Comparison of ENCODE assay signal across 31 mouse cellular contexts in genomic region chr16:87604883-87605282, GRCm38 (mm10). TPM values are rescaled to one million over a fixed set of nuclear protein-coding genes. Genes with fewer than 3 reads are reported as not detected.
A peak's percentile ranks its signal among the peaks of the same experiment; 100 is the strongest.
DNase-seq lines count a peak whose midpoint lies in the region; ATAC-seq lines count a peak whose summit lies in the region.
"Had no signal": no experiment of that assay in that cellular context is flagged by ENCODE, and none has a peak within 500 bp of the region (broad histone marks: within the 10 kb centered on the region; RNA-seq: fewer than 3 reads in every experiment).

No protein-coding gene starts in this region.

- no peaks in the 10 kb centered on the region for H3K27me3 ChIP-seq in kidney, embryonic 14.5 days (ENCODE audit: control insufficient read depth, insufficient read depth, low read length)
- no peaks in the 10 kb centered on the region for H3K27me3 ChIP-seq in heart, embryonic 11.5 days (ENCODE audit: control insufficient read depth, insufficient read depth, low read length)
- H3K27me3 ChIP-seq: forebrain, embryonic 13.5 days; heart, embryonic 12.5 days; liver, embryonic 13.5 days; midbrain, embryonic 15.5 days; neural tube, embryonic 15.5 days had no signal

- DNase-seq in thymus, postnatal 25 days = peak; percentile 24
- DNase-seq in thymus, postnatal 4 days = no peak
- no peak for DNase-seq in c-Kit-positive CD71-positive TER-119-positive erythroid progenitor cells, embryonic 14.5 days (ENCODE audit: low spot score)
- DNase-seq: adrenal gland, adult 8-10 months; cerebellum, adult 8-10 months; cerebellum, postnatal 25 days; gastrocnemius, postnatal 25 days; heart, adult 18-20 months; heart, postnatal 4 days; kidney, adult 2 months; kidney, postnatal 4 days; left cerebral cortex, postnatal 4 days; liver, embryonic 13.5 days; lung, adult 18-20 months; right cerebral cortex, postnatal 25 days; spleen, adult 18-20 months; thymus, adult 18-20 months had no signal

- no peak overlapping the region for H3K4me2 ChIP-seq in kidney, embryonic 14.5 days (replicated peaks; ENCODE audit: low read depth, low read length)
- no peak overlapping the region for H3K4me2 ChIP-seq in heart, embryonic 11.5 days
- H3K4me2 ChIP-seq: forebrain, embryonic 13.5 days; heart, embryonic 12.5 days; hindbrain, embryonic 14.5 days; liver, embryonic 13.5 days; midbrain, embryonic 15.5 days; neural tube, embryonic 15.5 days had no signal

- no peaks in the 10 kb centered on the region for H3K36me3 ChIP-seq in kidney, embryonic 14.5 days (ENCODE audit: control insufficient read depth, insufficient read depth, low read length)
- no peaks in the 10 kb centered on the region for H3K36me3 ChIP-seq in heart, embryonic 11.5 days (ENCODE audit: control insufficient read depth, insufficient read depth, low read length)
- H3K36me3 ChIP-seq: heart, embryonic 12.5 days; liver, embryonic 13.5 days; midbrain, embryonic 10.5 days; midbrain, embryonic 15.5 days; neural tube, embryonic 15.5 days had no signal

- ATAC-seq in common myeloid progenitor, adult 5-6 weeks (replicated peaks; ENCODE audit: low read depth, poor library complexity, severe bottlenecking) = peak; percentile 59; the same call in 1 of the 2 replicates
- ATAC-seq in megakaryocyte progenitor cell, adult 5-6 weeks (replicated peaks; ENCODE audit: poor library complexity) = peak; percentile 62
- ATAC-seq in kidney, embryonic 14.5 days (ENCODE audit: low FRiP score, low TSS enrichment) = no peak
- no peak for ATAC-seq in heart, embryonic 11.5 days (replicated peaks; ENCODE audit: insufficient number of reproducible peaks, low FRiP score, low TSS enrichment)
- ATAC-seq: forebrain, embryonic 13.5 days; midbrain, embryonic 15.5 days had no signal

- WGBS in kidney, embryonic 14.5 days = 82% methylated on average over 2 of the region's 2 CpGs
- 77% methylated on average over 2 of the region's 2 CpGs for WGBS in heart, embryonic 11.5 days (ENCODE audit: insufficient replicate concordance)

- no peaks in the 10 kb centered on the region for H3K9me3 ChIP-seq in kidney, embryonic 14.5 days (ENCODE audit: control insufficient read depth, low read length)
- H3K9me3 ChIP-seq in heart, embryonic 11.5 days (replicated peaks; ENCODE audit: control insufficient read depth, low read length) = no peaks in the 10 kb centered on the region
- H3K9me3 ChIP-seq: forebrain, embryonic 13.5 days; heart, embryonic 12.5 days; liver, embryonic 13.5 days; midbrain, embryonic 10.5 days; midbrain, embryonic 15.5 days; neural tube, embryonic 15.5 days had no signal

- H3K4me1 ChIP-seq in kidney, embryonic 14.5 days (ENCODE audit: control insufficient read depth, insufficient read depth, low read length) = no peaks in the 10 kb centered on the region
- peaks cover 8% of the 10 kb centered on the region for H3K4me1 ChIP-seq in heart, embryonic 11.5 days (ENCODE audit: control insufficient read depth, insufficient read depth, low read length)
- H3K4me1 ChIP-seq: forebrain, embryonic 13.5 days; liver, embryonic 13.5 days; midbrain, embryonic 10.5 days; midbrain, embryonic 15.5 days; neural tube, embryonic 15.5 days had no signal

- no peak overlapping the region for H3K9ac ChIP-seq in kidney, embryonic 14.5 days (ENCODE audit: low read depth, low read length)
- H3K9ac ChIP-seq in heart, embryonic 11.5 days (ENCODE audit: low read depth, low read length) = no peak overlapping the region
- H3K9ac ChIP-seq: forebrain, embryonic 13.5 days; heart, embryonic 12.5 days; hindbrain, embryonic 14.5 days; liver, embryonic 13.5 days; midbrain, embryonic 15.5 days; neural tube, embryonic 15.5 days had no signal

- H3K4me3 ChIP-seq in kidney, embryonic 14.5 days (ENCODE audit: low read length) = no peak overlapping the region
- H3K4me3 ChIP-seq in heart, embryonic 11.5 days (ENCODE audit: low read depth, low read length) = no peak overlapping the region
- H3K4me3 ChIP-seq: forebrain, embryonic 13.5 days; heart, embryonic 12.5 days; liver, embryonic 13.5 days; midbrain, embryonic 10.5 days; midbrain, embryonic 15.5 days; neural tube, embryonic 15.5 days had no signal

- no peak overlapping the region for H3K27ac ChIP-seq in kidney, embryonic 14.5 days (ENCODE audit: low read depth, low read length)
- H3K27ac ChIP-seq in heart, embryonic 11.5 days (ENCODE audit: low read depth, low read length) = no peak overlapping the region
- H3K27ac ChIP-seq: forebrain, embryonic 13.5 days; hindbrain, embryonic 14.5 days; kidney, postnatal 0 days; liver, embryonic 13.5 days; macrophage; midbrain, embryonic 10.5 days; midbrain, embryonic 15.5 days; neural tube, embryonic 15.5 days; stomach, postnatal 0 days had no signal

RNA-seq across cellular contexts. Expression of gene Map3k7cl, which starts 51.8 kb away (rescaled TPM):
- total RNA-seq in common myeloid progenitor, adult 5-6 weeks (2017) = not detected in 2 replicates
- total RNA-seq in megakaryocyte progenitor cell, adult 5-6 weeks (2015) = not detected in 2 replicates
- total RNA-seq in megakaryocyte progenitor cell, adult 5-6 weeks (2017) = not detected in 2 replicates
- polyA plus RNA-seq in kidney, embryonic 14.5 days (2014; fragmentation: Nextera tagmentation; extraction: Ambion mirVana) = 0.69 and 1.4 TPM in 2 replicates
- polyA plus RNA-seq in heart, embryonic 11.5 days (2014; fragmentation: Nextera tagmentation; extraction: Ambion mirVana) = not detected in 2 replicates
- polyA plus RNA-seq: embryonic facial prominence, embryonic 11.5 days; liver, embryonic 13.5 days; macrophage; midbrain, embryonic 10.5 days had no signal

Comparison
In these comparisons a context has a peak if more than half of its experiments do, and no peak if none do; other contexts are left out.
1. ATAC-seq: peak in common myeloid progenitor, adult 5-6 weeks (single experiment) and megakaryocyte progenitor cell, adult 5-6 weeks (single experiment); none in kidney, embryonic 14.5 days (single experiment) and heart, embryonic 11.5 days (single experiment).